Mouse (Mus musculus) forebrain, postnatal 0 days (tissue): ENCODE data around the gene Nkiras2. TPM values are rescaled to one million over a fixed set of nuclear protein-coding genes. Genes with fewer than 3 reads are reported as not detected.
A peak's percentile ranks its signal among the peaks of the same experiment; 100 is the strongest.

Experiments
- ATAC-seq: fragments of 200-750 bp; cut with Nextera tagmentation; 2 replicates; pipeline ENCODE4 v1.8.0; 2017; ENCODE audit warnings: mild to moderate bottlenecking, moderate library complexity
- DNase-seq: peaks from one replicate; pipeline ENCODE4 v3.0.0-alpha.2; 2015
- H3K27ac ChIP-seq: fragments of 300-500 bp; sonication (generic); 2 replicates; pipeline ENCODE4 v1.5.1; 2014; ENCODE audit warnings: low read depth, mild to moderate bottlenecking, antibody characterized with exemption, low read length, moderate library complexity, mixed read lengths
- H3K27me3 ChIP-seq: fragments of 300-500 bp; sonication (generic); 2 replicates; pipeline ENCODE4 v1.6.1; 2014; ENCODE audit warnings: mild to moderate bottlenecking, low read length, mixed read lengths; ENCODE audit not compliant: insufficient read depth
- H3K36me3 ChIP-seq: fragments of 300-500 bp; sonication (generic); 2 replicates; pipeline ENCODE4 v1.6.1; 2014; ENCODE audit warnings: mild to moderate bottlenecking, moderate library complexity; ENCODE audit not compliant: insufficient read depth
- H3K4me1 ChIP-seq: fragments of 300-500 bp; sonication (generic); 2 replicates; pipeline ENCODE4 v1.6.1; 2014; ENCODE audit warnings: antibody characterized with exemption; ENCODE audit not compliant: insufficient read depth
- H3K4me2 ChIP-seq: fragments of 300-500 bp; sonication (generic); 2 replicates; pipeline ENCODE4 v1.6.1; 2014; ENCODE audit warnings: low read depth, mild to moderate bottlenecking, moderate library complexity
- H3K4me3 ChIP-seq: fragments of 300-500 bp; sonication (generic); 2 replicates; pipeline ENCODE4 v1.5.1; 2014; ENCODE audit warnings: low read depth, low read length, mixed read lengths
- H3K9ac ChIP-seq: fragments of 300-500 bp; sonication (generic); 2 replicates; pipeline ENCODE4 v1.6.1; 2014; ENCODE audit warnings: mild to moderate bottlenecking
- H3K9me3 ChIP-seq: fragments of 300-500 bp; sonication (generic); 2 replicates; pipeline ENCODE4 v1.6.1; 2016; ENCODE audit warnings: low read length
- CTCF ChIP-seq: sonication (generic); IDR thresholded peaks from 2 replicates; pipeline ENCODE4 v1.5.1; 2016; ENCODE audit warnings: antibody characterized with exemption, control low read depth, low read depth
- WGBS: fragments of 180-500 bp; shearing (Covaris S2); extraction: QIAGEN DNeasy Blood & Tissue Kit; methylation state at CpG from one replicate; pipeline ENCODE4 v1.1.7; 2014; 5-methylcytosine and 5-hydroxymethylcytosine counted together
- polyA plus RNA-seq: library from polyadenylated mRNA; unstranded; fragments of >200 nt; fragmentation: Nextera tagmentation; extraction: Ambion mirVana; gene quantifications from 2 replicates; pipeline ENCODE4 v1.2.1, GENCODE M21; 2015
- total RNA-seq: library from RNA; depleted of rRNA; stranded (reverse); fragments of >200 nt; gene quantifications from 2 replicates; pipeline ENCODE4 v1.2.3, GENCODE M21; 2014

The Nkiras2 gene
- total and polyA plus RNA-seq, 2 experiments from 2014 or later, result 81.1 to 100 TPM

DNA sequence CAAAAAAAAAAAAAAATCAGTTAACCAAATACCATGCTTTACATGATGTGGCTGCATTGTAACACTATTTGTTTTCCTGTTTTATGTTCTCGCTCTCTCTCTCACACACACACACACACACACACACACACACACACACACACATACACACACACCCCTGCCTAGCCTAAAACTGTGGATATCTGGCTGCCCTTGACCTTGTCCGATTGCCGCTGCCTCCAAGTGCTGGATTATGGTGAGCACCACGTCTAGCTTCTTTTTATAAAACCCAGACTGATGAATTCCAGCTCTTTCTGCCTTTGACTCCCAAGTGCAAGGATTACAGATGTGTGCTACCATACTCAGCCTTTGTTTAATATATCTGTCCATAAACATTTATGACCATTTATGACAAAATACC, 1.6 kb upstream of the Nkiras2 start:
- Histone ChIP-seq H3K9ac (no peak overlapping the region), H3K4me3 (no peak overlapping the region), H3K27me3 (no peaks in the 10 kb centered on the region), H3K27ac (no peak overlapping the region), H3K4me2 (peak overlapping the region; percentile 73; the same call in 1 of the 2 replicates), H3K9me3 (no peaks in the 10 kb centered on the region), H3K36me3 (no peaks in the 10 kb centered on the region), H3K4me1 (peaks cover 16% of the 10 kb centered on the region)
- ATAC-seq, result no peak
- 86% methylated on average over 4 of the region's 4 CpGs for WGBS
- no peak for DNase-seq
- TF ChIP-seq CTCF, result no peak

DNA sequence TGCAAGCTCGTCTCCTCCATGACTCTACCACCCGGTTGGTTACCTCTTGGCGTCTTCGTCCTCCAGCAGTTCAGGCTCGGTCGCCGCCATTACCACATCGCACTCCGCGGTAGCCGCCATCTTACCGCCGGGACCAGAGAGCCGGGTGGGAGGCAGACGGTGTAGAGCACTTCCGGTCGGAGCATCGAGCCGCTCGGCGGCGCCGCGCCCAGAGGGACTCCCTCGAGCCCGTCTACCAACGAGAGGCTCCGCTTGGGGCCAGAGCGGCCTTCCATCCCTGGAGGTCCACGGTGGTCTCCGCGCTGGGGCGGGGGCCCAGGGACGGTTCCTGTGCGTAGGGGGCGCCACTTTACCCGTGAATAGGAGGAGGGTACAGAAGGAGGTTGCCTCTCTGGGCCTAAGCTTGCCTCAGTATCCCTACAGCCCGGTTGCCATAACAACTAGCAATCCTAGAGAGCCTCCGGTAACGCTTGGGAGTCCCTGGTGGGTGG, 486 bp downstream of the Nkiras2 start:
- Histone ChIP-seq H3K36me3 (peaks cover 2% of the 10 kb centered on the region; the same call in 1 of the 2 replicates), H3K4me1 (peaks cover 16% of the 10 kb centered on the region), H3K9me3 (no peaks in the 10 kb centered on the region), H3K4me3 (peak overlapping the region; percentile 77), H3K27ac (peak overlapping the region; percentile 90), H3K4me2 (peak overlapping the region; percentile 73), H3K27me3 (no peaks in the 10 kb centered on the region), H3K9ac (peak overlapping the region; percentile 82)
- peak; percentile 84 for TF ChIP-seq CTCF
- ATAC-seq, result peak; percentile 97
- WGBS, result 1% methylated on average over 40 of the region's 40 CpGs
- peak; percentile 99 for DNase-seq

DNA sequence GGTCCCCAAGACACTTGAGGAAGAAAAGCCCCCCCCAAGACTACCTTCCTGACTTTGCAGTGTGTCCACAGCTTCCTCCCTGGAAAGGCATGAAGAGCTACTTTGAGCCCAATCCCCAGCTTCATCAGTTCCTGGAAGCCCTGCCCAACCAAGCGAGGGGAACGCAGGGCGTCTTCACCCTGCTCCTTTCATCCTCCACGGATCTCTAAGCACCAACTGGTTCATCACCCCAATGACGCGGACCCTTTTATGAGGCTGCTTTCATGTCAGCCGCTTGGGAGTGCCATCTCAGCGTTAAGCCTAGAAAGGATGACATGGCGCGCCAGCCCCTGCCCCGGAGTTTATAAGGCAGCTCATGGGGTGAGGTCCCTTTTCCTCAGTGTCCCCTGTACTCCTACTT, 938 bp downstream of the Nkiras2 start, which contains the start of gene Dnajc7:
Dnajc7 (minus strand) TSS at position 187 of the 400 bp plus-strand sequence.
- peak; percentile 45 for ATAC-seq
- H3K27me3 ChIP-seq, result no peaks in the 10 kb centered on the region
- peak within 1 kb of the TSS; percentile 73 for H3K4me2 ChIP-seq
- no peaks in the 10 kb centered on the region for H3K9me3 ChIP-seq
- peak within 1 kb of the TSS; percentile 82 for H3K9ac ChIP-seq
- peak within 1 kb of the TSS; percentile 90 for H3K27ac ChIP-seq
- H3K36me3 ChIP-seq, result peaks cover 6% of the 10 kb centered on the region; the same call in 1 of the 2 replicates
- H3K4me1 ChIP-seq, result peaks cover 16% of the 10 kb centered on the region
- no peak for DNase-seq
- WGBS, result 4% methylated on average over 11 of the region's 11 CpGs
- peak within 1 kb of the TSS; percentile 77 for H3K4me3 ChIP-seq
- TF ChIP-seq CTCF, result no peak

DNA sequence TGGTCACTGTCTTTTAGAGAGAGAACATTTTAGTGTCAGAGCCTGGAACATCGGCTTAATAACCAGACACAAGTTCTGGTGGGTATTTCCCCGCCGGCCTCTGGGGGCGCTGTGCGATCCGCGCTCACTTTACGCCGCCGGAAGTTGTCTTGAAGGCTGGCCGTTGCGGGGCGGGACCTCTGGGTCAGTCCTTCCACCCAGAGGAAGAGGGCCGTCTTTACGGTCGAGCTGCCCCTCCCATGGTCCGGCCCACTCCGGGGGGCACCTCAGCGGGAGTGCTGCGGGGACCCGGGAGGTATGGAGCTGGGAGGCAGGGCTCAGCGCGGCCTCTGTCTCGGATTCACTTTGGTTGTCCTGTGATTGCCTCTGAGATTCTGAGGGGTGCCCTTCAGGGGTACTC, 3.7 kb downstream of the Nkiras2 start:
- Histone ChIP-seq H3K27me3 (no peaks in the 10 kb centered on the region), H3K9me3 (no peaks in the 10 kb centered on the region), H3K4me2 (peak overlapping the region; percentile 66), H3K36me3 (peaks cover 24% of the 10 kb centered on the region), H3K4me3 (peak overlapping the region; percentile 66), H3K4me1 (peaks cover 13% of the 10 kb centered on the region), H3K27ac (peak overlapping the region; percentile 80), H3K9ac (peak overlapping the region; percentile 70)
- under 1% methylated on average over 24 of the region's 24 CpGs for WGBS
- peak; percentile 98 for TF ChIP-seq CTCF
- DNase-seq, result peak; percentile 94
- peak; percentile 21 for ATAC-seq

DNA sequence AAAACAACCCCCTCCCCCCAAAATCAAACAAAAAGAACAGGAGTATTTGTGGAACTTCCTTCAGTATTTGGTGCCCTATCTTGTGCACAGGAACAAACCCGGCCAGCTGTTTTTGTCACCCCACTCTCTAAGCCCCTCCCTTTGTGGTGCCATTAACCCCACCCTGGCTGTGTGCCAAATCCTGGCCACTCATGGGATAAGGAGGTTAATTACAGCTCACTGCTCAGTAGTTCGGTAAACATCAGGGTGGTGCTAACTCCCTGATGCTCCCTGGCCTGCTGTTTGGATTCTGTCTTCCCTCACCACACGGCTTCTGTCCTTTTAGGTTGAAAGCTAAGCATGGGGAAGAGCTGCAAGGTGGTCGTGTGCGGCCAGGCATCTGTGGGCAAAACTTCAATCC, 4.8 kb downstream of the Nkiras2 start:
- WGBS, result 41% methylated on average over 5 of the region's 5 CpGs
- Histone ChIP-seq H3K36me3 (peaks cover 24% of the 10 kb centered on the region), H3K9me3 (no peaks in the 10 kb centered on the region), H3K4me3 (no peak overlapping the region), H3K9ac (no peak overlapping the region), H3K27me3 (no peaks in the 10 kb centered on the region), H3K27ac (no peak overlapping the region), H3K4me2 (peak overlapping the region; percentile 66), H3K4me1 (peaks cover 9% of the 10 kb centered on the region; the same call in 1 of the 2 replicates)
- ATAC-seq (no peak), DNase-seq (no peak)
- TF ChIP-seq CTCF, result no peak

DNA sequence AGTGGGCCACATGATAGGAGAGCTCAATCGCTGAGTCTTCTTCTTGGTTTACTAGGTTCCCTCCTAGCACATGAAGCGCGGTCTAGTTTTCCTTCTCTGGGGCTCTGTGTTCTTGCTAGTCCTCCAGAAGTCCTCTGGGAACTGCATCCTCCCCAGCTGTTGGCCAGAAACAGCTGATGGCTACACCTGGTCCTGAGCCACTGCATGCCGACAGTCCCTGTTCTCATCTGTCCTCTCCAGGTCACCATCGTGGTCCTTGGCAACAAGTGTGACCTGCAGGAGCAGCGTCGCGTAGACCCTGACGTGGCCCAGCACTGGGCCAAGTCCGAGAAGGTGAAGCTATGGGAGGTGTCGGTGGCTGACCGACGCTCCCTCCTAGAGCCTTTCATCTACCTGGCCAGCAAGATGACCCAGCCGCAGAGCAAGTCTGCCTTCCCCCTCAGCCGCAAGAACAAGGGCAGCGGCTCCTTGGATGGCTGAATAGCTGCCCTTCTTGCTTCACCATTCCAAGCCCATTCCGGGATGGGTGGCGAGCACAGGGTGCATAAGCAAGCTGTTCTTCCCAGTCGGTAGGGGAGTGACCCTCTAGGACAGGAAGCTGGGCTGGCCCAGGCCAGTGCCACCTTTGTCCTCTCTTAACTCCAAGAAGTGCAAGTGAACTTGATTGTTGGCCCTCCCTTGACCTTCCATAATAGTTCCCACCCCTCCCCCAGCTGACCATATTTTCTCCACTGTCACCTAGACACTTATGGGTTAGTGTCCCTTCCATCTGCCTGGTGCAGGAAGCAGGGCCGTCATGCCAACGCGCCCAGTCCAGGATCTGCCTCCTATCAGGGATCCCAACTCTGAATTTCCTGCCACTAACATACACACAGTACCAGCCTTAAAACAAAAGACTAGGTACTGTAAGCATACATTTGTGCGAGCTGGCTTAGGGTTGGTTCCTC, 7.0 kb downstream of the Nkiras2 start:
- H3K4me1 ChIP-seq, result peaks cover 3% of the 10 kb centered on the region; the same call in 1 of the 2 replicates
- ATAC-seq (no peak), DNase-seq (no peak)
- no peaks in the 10 kb centered on the region for H3K27me3 ChIP-seq
- no peak overlapping the region for H3K4me3 ChIP-seq
- 93% methylated on average over 23 of the region's 23 CpGs for WGBS
- no peak overlapping the region for H3K27ac ChIP-seq
- no peaks in the 10 kb centered on the region for H3K9me3 ChIP-seq
- no peak overlapping the region for H3K4me2 ChIP-seq
- no peak overlapping the region for H3K9ac ChIP-seq
- H3K36me3 ChIP-seq, result peaks cover 24% of the 10 kb centered on the region
- no peak for TF ChIP-seq CTCF
